In the genomic region with DNA sequence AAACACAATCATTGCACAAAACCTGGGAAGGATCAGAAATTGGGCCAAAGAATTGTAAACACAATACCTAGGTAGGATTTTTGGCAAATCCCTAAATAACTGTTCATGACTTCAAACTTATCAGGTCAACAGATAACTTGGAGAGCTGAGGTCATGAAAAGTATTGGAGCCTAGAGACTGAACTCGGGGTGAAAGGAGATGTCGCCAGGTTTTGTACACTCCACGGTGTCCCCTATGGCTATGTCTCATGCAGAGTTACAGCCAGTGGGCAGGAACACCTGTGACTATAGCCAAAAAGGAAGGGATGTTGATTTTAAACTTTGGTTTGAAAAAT, we compare ENCODE assay signal across 31 mouse cellular contexts.
"Had no signal": no experiment of that assay in that cellular context is flagged by ENCODE, and none has a peak within 500 bp of the region (broad histone marks: within the 10 kb centered on the region; RNA-seq: fewer than 3 reads in every experiment).

No protein-coding gene starts in this region.

- DNase-seq: left cerebral cortex, postnatal 4 days; liver; liver, embryonic 13.5 days; liver, postnatal 0 days; lung, adult 18-20 months; lung, adult 2 months; lung, embryonic 14.5 days; lung, postnatal 10 days; lung, postnatal 14 days; lung, postnatal 36 days; lung, postnatal 4 days; midbrain, embryonic 14.5 days had no signal

- H3K27me3 ChIP-seq: limb, embryonic 12.5 days; limb, embryonic 13.5 days; limb, embryonic 15.5 days; liver, embryonic 12.5 days; liver, embryonic 13.5 days; liver, embryonic 15.5 days; lung, embryonic 15.5 days; megakaryocyte, embryonic 14.5 days; midbrain, embryonic 15.5 days had no signal

- ATAC-seq: liver, embryonic 12.5 days; liver, postnatal 0 days; lung, postnatal 0 days had no signal

- H3K4me3 ChIP-seq: left cerebral cortex, adult 2 months; limb, embryonic 10.5 days; limb, embryonic 12.5 days; limb, embryonic 13.5 days; limb, embryonic 15.5 days; liver, embryonic 12.5 days; liver, embryonic 13.5 days; liver, embryonic 15.5 days; lung, embryonic 15.5 days; megakaryocyte, embryonic 14.5 days; midbrain, embryonic 10.5 days; midbrain, embryonic 12.5 days; midbrain, embryonic 13.5 days; midbrain, embryonic 15.5 days; myocyte; neural tube, embryonic 12.5 days had no signal

- H3K36me3 ChIP-seq: limb, embryonic 10.5 days; liver, embryonic 12.5 days; liver, embryonic 13.5 days; liver, embryonic 15.5 days; lung, embryonic 15.5 days; midbrain, embryonic 10.5 days; midbrain, embryonic 12.5 days; midbrain, embryonic 13.5 days; midbrain, embryonic 15.5 days; neural tube, embryonic 12.5 days had no signal

- H3K4me2 ChIP-seq: limb, embryonic 12.5 days; limb, embryonic 13.5 days; limb, embryonic 15.5 days; liver, embryonic 12.5 days; liver, embryonic 13.5 days; liver, embryonic 15.5 days; lung, embryonic 14.5 days; lung, embryonic 15.5 days; midbrain, embryonic 11.5 days; midbrain, embryonic 12.5 days; midbrain, embryonic 15.5 days; neural tube, embryonic 12.5 days had no signal

- H3K4me1 ChIP-seq: liver, embryonic 12.5 days; liver, embryonic 13.5 days; liver, embryonic 15.5 days; lung, embryonic 15.5 days; megakaryocyte, embryonic 14.5 days; midbrain, embryonic 15.5 days had no signal

- H3K9ac ChIP-seq: limb, embryonic 12.5 days; limb, embryonic 13.5 days; limb, embryonic 15.5 days; liver, embryonic 12.5 days; liver, embryonic 13.5 days; liver, embryonic 14.5 days; liver, embryonic 15.5 days; liver, postnatal 0 days; lung, embryonic 14.5 days; lung, embryonic 15.5 days; midbrain, embryonic 12.5 days; midbrain, embryonic 13.5 days; midbrain, embryonic 15.5 days; neural tube, embryonic 12.5 days had no signal

- H3K27ac ChIP-seq: left cerebral cortex, adult 2 months; limb, embryonic 10.5 days; liver, embryonic 12.5 days; liver, embryonic 13.5 days; liver, embryonic 14.5 days; liver, embryonic 15.5 days; lung, embryonic 15.5 days; macrophage; midbrain, embryonic 10.5 days; midbrain, embryonic 12.5 days; midbrain, embryonic 13.5 days; midbrain, embryonic 15.5 days; neural tube, embryonic 12.5 days had no signal

- H3K9me3 ChIP-seq: limb, embryonic 10.5 days; limb, embryonic 12.5 days; limb, embryonic 13.5 days; limb, embryonic 15.5 days; liver, embryonic 12.5 days; liver, embryonic 13.5 days; liver, embryonic 15.5 days; lung, embryonic 15.5 days; megakaryocyte, embryonic 14.5 days; midbrain, embryonic 10.5 days; midbrain, embryonic 12.5 days; midbrain, embryonic 13.5 days; midbrain, embryonic 15.5 days; neural tube, embryonic 12.5 days had no signal
